Mouse (Mus musculus) ZHBTc4 (cell line): ENCODE measurements around the gene Uba3.

Source experiments
- DNase-seq: peaks from one replicate; pipeline ENCODE4 v3.0.0-alpha.2; 2011; ENCODE audit warnings: low read depth, low spot score

Gene Uba3

GRCm38 (mm10) chr6:97141811-97142210 lies 63.6 kb downstream of the Uba3 start:
- peak; percentile 51 for DNase-seq
